Mouse (Mus musculus) limb, embryonic 11.5 days (tissue): ENCODE data around the gene Col5a3. TPM values are rescaled to one million over a fixed set of nuclear protein-coding genes. Genes with fewer than 3 reads are reported as not detected.

Source experiments
- ATAC-seq: fragments of 200-750 bp; cut with Nextera tagmentation; 2 replicates; pipeline ENCODE4 v1.8.0; 2017; ENCODE audit warnings: low read depth; ENCODE audit not compliant: insufficient number of reproducible peaks, low FRiP score, low TSS enrichment
- DNase-seq: peaks from one replicate; pipeline ENCODE4 v3.0.0-alpha.2; 2015; ENCODE audit warnings: low spot score
- H3K27ac ChIP-seq: fragments of 300-500 bp; sonication (generic); replicated peaks from 2 replicates; pipeline ENCODE4 v1.5.1; 2014; ENCODE audit warnings: low read depth, mild to moderate bottlenecking, low read length
- H3K27me3 ChIP-seq: fragments of 300-500 bp; sonication (generic); 2 replicates; pipeline ENCODE4 v1.6.1; 2014; ENCODE audit warnings: mild to moderate bottlenecking, low read length, mixed read lengths; ENCODE audit not compliant: control insufficient read depth, insufficient read depth
- H3K36me3 ChIP-seq: fragments of 300-500 bp; sonication (generic); 2 replicates; pipeline ENCODE4 v1.6.1; 2014; ENCODE audit warnings: mild to moderate bottlenecking, low read length, moderate library complexity, mixed read lengths; ENCODE audit not compliant: control insufficient read depth, insufficient read depth
- H3K4me1 ChIP-seq: fragments of 300-500 bp; sonication (generic); 2 replicates; pipeline ENCODE4 v1.6.1; 2014; ENCODE audit warnings: low read length, mixed read lengths; ENCODE audit not compliant: control insufficient read depth, insufficient read depth
- H3K4me2 ChIP-seq: fragments of 300-500 bp; sonication (generic); 2 replicates; pipeline ENCODE4 v1.6.1; 2014; ENCODE audit warnings: low read depth, mild to moderate bottlenecking, moderate library complexity; ENCODE audit not compliant: severe bottlenecking
- H3K4me3 ChIP-seq: fragments of 300-500 bp; sonication (generic); 2 replicates; pipeline ENCODE4 v1.5.1; 2014; ENCODE audit warnings: low read depth, low read length
- H3K9ac ChIP-seq: fragments of 300-500 bp; sonication (generic); 2 replicates; pipeline ENCODE4 v1.6.1; 2014; ENCODE audit warnings: mild to moderate bottlenecking, low read length
- H3K9me3 ChIP-seq: fragments of 300-500 bp; sonication (generic); 2 replicates; pipeline ENCODE4 v1.6.1; 2016; ENCODE audit warnings: low read length; ENCODE audit not compliant: control insufficient read depth
- WGBS: fragments of 180-500 bp; shearing (Covaris S2); extraction: QIAGEN DNeasy Blood & Tissue Kit; methylation state at CpG from one replicate; pipeline ENCODE4 v1.1.7; 2014; 5-methylcytosine and 5-hydroxymethylcytosine counted together
- polyA plus RNA-seq: library from polyadenylated mRNA; unstranded; fragments of >200 nt; fragmentation: Nextera tagmentation; extraction: Ambion mirVana; gene quantifications from 2 replicates; pipeline ENCODE4 v1.2.1, GENCODE M21; 2014

Gene Col5a3
- polyA plus RNA-seq: 0.21 TPM in 1 of 2 replicates, not detected in the other

GRCm38 (mm10) chr9:20814521-20815272 lies at the start of gene Col5a3:
Gene Col5a3, minus strand, starts transcription at chr9:20815067.
- 5% methylated on average over 29 of the region's 29 CpGs for WGBS
- Histone ChIP-seq H3K27me3 (0 out of 2 replicates have a peak, but pooled peaks cover 4% of the 10 kb centered on the region), H3K4me3 (no peak within 1 kb of the TSS), H3K9ac (no peak within 1 kb of the TSS), H3K9me3 (no peaks in the 10 kb centered on the region), H3K36me3 (no peaks in the 10 kb centered on the region), H3K27ac (no peak within 1 kb of the TSS), H3K4me1 (no peaks in the 10 kb centered on the region), H3K4me2 (peak within 1 kb of the TSS; percentile 29; the same call in 1 of the 2 replicates)
- DNase-seq (peak; percentile 57), ATAC-seq (peak; percentile 72)

GRCm38 (mm10) chr9:20862225-20862624 lies 47.4 kb upstream of the Col5a3 start:
- Histone ChIP-seq H3K4me1 (no peaks in the 10 kb centered on the region), H3K36me3 (no peaks in the 10 kb centered on the region), H3K27ac (no peak overlapping the region), H3K9ac (no peak overlapping the region), H3K9me3 (no peaks in the 10 kb centered on the region), H3K27me3 (0 out of 2 replicates have a peak, but pooled peaks cover 3% of the 10 kb centered on the region), H3K4me3 (no peak overlapping the region), H3K4me2 (no peak overlapping the region)
- 63% methylated on average over 4 of the region's 4 CpGs for WGBS
- ATAC-seq (no peak), DNase-seq (no peak)

GRCm38 (mm10) chr9:20861821-20862220 lies 47.0 kb upstream of the Col5a3 start:
- H3K4me2 ChIP-seq: no peak overlapping the region
- no peak overlapping the region for H3K27ac ChIP-seq
- no peaks in the 10 kb centered on the region for H3K27me3 ChIP-seq
- H3K4me1 ChIP-seq: no peaks in the 10 kb centered on the region
- H3K36me3 ChIP-seq: no peaks in the 10 kb centered on the region
- 13% methylated on average over 4 of the region's 4 CpGs for WGBS
- DNase-seq (peak; percentile 63), ATAC-seq (no peak)
- no peak overlapping the region for H3K9ac ChIP-seq
- no peak overlapping the region for H3K4me3 ChIP-seq
- H3K9me3 ChIP-seq: no peaks in the 10 kb centered on the region

GRCm38 (mm10) chr9:20859926-20860325 lies 45.1 kb upstream of the Col5a3 start:
- no peaks in the 10 kb centered on the region for H3K36me3 ChIP-seq
- H3K4me1 ChIP-seq: no peaks in the 10 kb centered on the region
- no peaks in the 10 kb centered on the region for H3K9me3 ChIP-seq
- H3K27ac ChIP-seq: no peak overlapping the region
- DNase-seq: no peak
- H3K27me3 ChIP-seq: no peaks in the 10 kb centered on the region
- ATAC-seq: no peak
- 44% methylated on average over 6 of the region's 6 CpGs for WGBS
- no peak overlapping the region for H3K4me3 ChIP-seq
- no peak overlapping the region for H3K9ac ChIP-seq
- H3K4me2 ChIP-seq: no peak overlapping the region

GRCm38 (mm10) chr9:20857131-20857530 lies 42.3 kb upstream of the Col5a3 start:
- Histone ChIP-seq H3K27ac (no peak overlapping the region), H3K36me3 (no peaks in the 10 kb centered on the region), H3K4me3 (no peak overlapping the region), H3K9me3 (no peaks in the 10 kb centered on the region), H3K4me2 (no peak overlapping the region), H3K27me3 (no peaks in the 10 kb centered on the region), H3K4me1 (no peaks in the 10 kb centered on the region), H3K9ac (no peak overlapping the region)
- ATAC-seq (no peak), DNase-seq (peak; percentile 86)
- 10% methylated on average over 6 of the region's 6 CpGs for WGBS

GRCm38 (mm10) chr9:20850179-20850578 lies 35.3 kb upstream of the Col5a3 start:
- 80% methylated on average over 2 of the region's 2 CpGs for WGBS
- H3K4me1 ChIP-seq: no peaks in the 10 kb centered on the region
- ATAC-seq: no peak
- H3K9ac ChIP-seq: no peak overlapping the region
- H3K4me2 ChIP-seq: no peak overlapping the region
- no peak for DNase-seq
- H3K27ac ChIP-seq: no peak overlapping the region
- no peaks in the 10 kb centered on the region for H3K36me3 ChIP-seq
- H3K27me3 ChIP-seq: no peaks in the 10 kb centered on the region
- no peak overlapping the region for H3K4me3 ChIP-seq
- H3K9me3 ChIP-seq: no peaks in the 10 kb centered on the region

GRCm38 (mm10) chr9:20842670-20843069 lies 27.8 kb upstream of the Col5a3 start:
- Histone ChIP-seq H3K4me1 (no peaks in the 10 kb centered on the region), H3K9me3 (no peaks in the 10 kb centered on the region), H3K9ac (no peak overlapping the region), H3K27ac (no peak overlapping the region), H3K27me3 (no peaks in the 10 kb centered on the region), H3K36me3 (no peaks in the 10 kb centered on the region), H3K4me3 (no peak overlapping the region), H3K4me2 (no peak overlapping the region)
- 35% methylated on average over 2 of the region's 2 CpGs for WGBS
- ATAC-seq (no peak), DNase-seq (no peak)

- Histone ChIP-seq H3K27ac (no peak overlapping the region), H3K9me3 (no peaks in the 10 kb centered on the region), H3K27me3 (no peaks in the 10 kb centered on the region), H3K36me3 (no peaks in the 10 kb centered on the region), H3K4me3 (no peak overlapping the region), H3K9ac (no peak overlapping the region), H3K4me2 (no peak overlapping the region), H3K4me1 (no peaks in the 10 kb centered on the region)
- no peak for DNase-seq
- WGBS: 70% methylated on average over 4 of the region's 4 CpGs
- no peak for ATAC-seq
Measured at GRCm38 (mm10) chr9:20842211-20842610, 27.3 kb upstream of the Col5a3 start.
